Mouse (Mus musculus) kidney, embryonic 14.5 days (tissue): ENCODE measurements around the gene Itgb4. TPM values are rescaled to one million over a fixed set of nuclear protein-coding genes. Genes with fewer than 3 reads are reported as not detected.

Source experiments
- ATAC-seq: fragments of 200-750 bp; cut with Nextera tagmentation; 2 replicates; pipeline ENCODE4 v1.8.0; 2017; ENCODE audit warnings: moderate number of reproducible peaks, mild to moderate bottlenecking, moderate TSS enrichment, moderate library complexity; ENCODE audit not compliant: low FRiP score, low TSS enrichment
- H3K27ac ChIP-seq: fragments of 300-500 bp; sonication (generic); 2 replicates; pipeline ENCODE4 v1.5.1; 2014; ENCODE audit warnings: low read depth, mild to moderate bottlenecking, low read length, moderate library complexity, mixed read lengths
- H3K27me3 ChIP-seq: fragments of 300-500 bp; sonication (generic); 2 replicates; pipeline ENCODE4 v1.6.1; 2014; ENCODE audit warnings: mild to moderate bottlenecking, low read length; ENCODE audit not compliant: control insufficient read depth, insufficient read depth
- H3K36me3 ChIP-seq: fragments of 300-500 bp; sonication (generic); 2 replicates; pipeline ENCODE4 v1.6.1; 2014; ENCODE audit warnings: low read length, mixed read lengths; ENCODE audit not compliant: control insufficient read depth, insufficient read depth
- H3K4me1 ChIP-seq: fragments of 300-500 bp; sonication (generic); 2 replicates; pipeline ENCODE4 v1.6.1; 2014; ENCODE audit warnings: low read length, mixed read lengths; ENCODE audit not compliant: control insufficient read depth, insufficient read depth
- H3K4me2 ChIP-seq: fragments of 300-500 bp; sonication (generic); replicated peaks from 2 replicates; pipeline ENCODE4 v1.6.1; 2014; ENCODE audit warnings: low read depth, mild to moderate bottlenecking, low read length
- H3K4me3 ChIP-seq: fragments of 300-500 bp; sonication (generic); 2 replicates; pipeline ENCODE4 v1.5.1; 2014; ENCODE audit warnings: mild to moderate bottlenecking, low read length
- H3K9ac ChIP-seq: fragments of 300-500 bp; sonication (generic); 2 replicates; pipeline ENCODE4 v1.6.1; 2014; ENCODE audit warnings: low read depth, mild to moderate bottlenecking, low read length, moderate library complexity
- H3K9me3 ChIP-seq: fragments of 300-500 bp; sonication (generic); 2 replicates; pipeline ENCODE4 v1.6.1; 2016; ENCODE audit warnings: low read length; ENCODE audit not compliant: control insufficient read depth
- WGBS: fragments of 180-500 bp; shearing (Covaris S2); extraction: QIAGEN DNeasy Blood & Tissue Kit; methylation state at CpG from one replicate; pipeline ENCODE4 v1.1.7; 2014; 5-methylcytosine and 5-hydroxymethylcytosine counted together
- polyA plus RNA-seq: library from polyadenylated mRNA; unstranded; fragments of >200 nt; fragmentation: Nextera tagmentation; extraction: Ambion mirVana; gene quantifications from 2 replicates; pipeline ENCODE4 v1.2.1, GENCODE M21; 2014

Itgb4 gene
- polyA plus RNA-seq, 1 experiment from 2014 or later, result 2.1 TPM

DNA sequence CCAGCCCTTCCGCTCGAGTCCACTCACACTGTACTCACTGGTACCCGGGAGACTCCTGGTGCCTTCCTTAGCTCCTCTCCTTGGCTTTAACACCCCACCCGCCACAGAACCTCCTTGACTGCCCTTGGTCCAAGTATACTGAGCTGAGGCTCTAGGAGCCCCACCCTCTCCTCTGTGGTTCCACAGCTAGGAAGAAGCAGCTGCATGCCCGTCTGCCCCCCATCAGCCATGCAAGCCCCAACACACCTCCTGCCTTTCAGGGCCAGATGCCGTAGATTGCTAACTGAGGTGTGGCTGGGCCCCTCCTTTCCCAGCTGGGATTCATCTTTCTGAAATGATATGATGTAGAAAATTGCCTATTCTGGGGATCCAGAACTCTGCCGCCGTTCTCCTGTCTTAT lies 29.3 kb upstream of the Itgb4 start:
- Histone ChIP-seq H3K4me2 (no peak overlapping the region), H3K9ac (no peak overlapping the region), H3K4me3 (no peak overlapping the region), H3K4me1 (no peaks in the 10 kb centered on the region), H3K36me3 (peaks cover 74% of the 10 kb centered on the region), H3K27me3 (no peaks in the 10 kb centered on the region), H3K27ac (no peak overlapping the region), H3K9me3 (no peaks in the 10 kb centered on the region)
- ATAC-seq, result no peak
- 91% methylated on average over 8 of the region's 8 CpGs for WGBS

DNA sequence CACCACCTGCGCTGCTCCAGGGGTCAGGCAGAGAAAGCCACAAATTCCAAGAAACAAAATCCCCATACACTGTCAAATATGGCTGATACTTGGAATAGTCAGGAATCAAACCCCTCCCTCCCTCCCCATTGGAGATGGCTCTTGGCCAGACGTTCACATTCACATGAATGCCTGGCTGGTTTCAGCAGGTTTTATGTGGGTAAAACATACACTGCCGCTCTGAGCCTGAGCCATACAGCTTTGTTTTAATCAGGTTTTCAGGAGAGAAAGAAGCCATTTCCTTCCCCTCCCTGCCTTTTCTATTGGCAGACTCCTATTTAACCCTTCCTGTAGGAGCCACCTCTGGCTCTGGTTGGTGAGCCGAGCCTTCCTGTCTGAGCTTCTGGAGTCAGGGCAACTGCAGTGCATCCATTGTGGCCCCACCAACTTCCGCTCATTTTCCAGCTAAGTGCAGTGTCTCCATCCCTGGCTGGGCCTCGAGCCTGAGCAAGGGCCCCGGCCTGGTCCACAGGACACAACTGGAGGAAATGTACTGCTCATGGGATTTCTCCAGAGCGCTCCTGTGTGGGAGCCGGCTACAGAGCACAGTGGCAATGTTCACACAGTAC lies 28.2 kb upstream of the Itgb4 start:
- Histone ChIP-seq H3K4me2 (no peak overlapping the region), H3K27ac (no peak overlapping the region), H3K36me3 (peaks cover 76% of the 10 kb centered on the region), H3K9ac (no peak overlapping the region), H3K4me3 (no peak overlapping the region), H3K27me3 (no peaks in the 10 kb centered on the region), H3K4me1 (no peaks in the 10 kb centered on the region), H3K9me3 (no peaks in the 10 kb centered on the region)
- no peak for ATAC-seq
- 90% methylated on average over 9 of the region's 9 CpGs for WGBS

DNA sequence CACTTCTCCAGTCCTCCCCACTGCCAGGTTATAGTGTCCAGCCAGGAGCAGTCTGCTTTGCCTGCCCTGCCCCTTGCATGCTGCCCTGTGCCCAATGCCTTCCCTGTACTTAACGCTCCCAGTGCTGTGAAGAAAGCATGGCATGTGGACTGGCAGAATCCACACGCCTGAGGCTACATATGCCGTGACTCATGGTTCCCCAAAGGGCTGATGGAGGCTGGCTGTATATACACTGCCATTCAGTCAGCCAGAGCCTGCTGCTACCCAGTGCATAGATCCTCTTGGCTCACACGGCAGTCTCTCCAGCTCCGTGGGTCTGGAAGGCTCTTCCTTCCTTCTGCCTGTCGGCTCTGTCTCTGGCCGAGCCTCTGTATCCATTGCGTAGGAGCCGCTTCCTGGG lies 26.2 kb upstream of the Itgb4 start:
- Histone ChIP-seq H3K9me3 (no peaks in the 10 kb centered on the region), H3K27me3 (no peaks in the 10 kb centered on the region), H3K36me3 (peaks cover 78% of the 10 kb centered on the region), H3K4me1 (no peaks in the 10 kb centered on the region), H3K4me3 (no peak overlapping the region), H3K4me2 (no peak overlapping the region), H3K27ac (no peak overlapping the region), H3K9ac (no peak overlapping the region)
- no peak for ATAC-seq
- 90% methylated on average over 9 of the region's 9 CpGs for WGBS

DNA sequence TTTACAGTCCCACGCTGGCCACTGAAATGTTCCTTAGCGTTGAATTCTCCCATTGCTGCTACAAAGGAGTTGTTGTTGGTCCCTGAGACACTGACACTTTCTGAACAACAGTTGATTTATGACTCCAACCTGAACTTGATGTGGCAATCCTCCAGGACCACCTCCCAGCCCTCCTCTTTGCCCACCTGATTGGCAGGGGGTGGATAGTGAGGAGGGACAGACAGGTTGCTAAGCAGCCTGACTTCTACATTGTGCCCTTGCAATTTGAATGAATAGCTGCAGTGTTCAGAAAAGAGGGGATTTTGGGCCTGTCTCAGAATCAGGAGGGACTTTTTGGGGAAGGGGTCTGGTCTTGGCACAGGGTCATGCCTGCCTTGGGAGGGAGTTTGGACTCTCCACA lies 23.8 kb upstream of the Itgb4 start:
- peaks cover 85% of the 10 kb centered on the region for H3K36me3 ChIP-seq
- WGBS, result 88% methylated on average over 2 of the region's 2 CpGs
- ATAC-seq, result no peak
- H3K9ac ChIP-seq, result no peak overlapping the region
- H3K4me1 ChIP-seq, result no peaks in the 10 kb centered on the region
- H3K9me3 ChIP-seq, result no peaks in the 10 kb centered on the region
- no peak overlapping the region for H3K4me2 ChIP-seq
- no peak overlapping the region for H3K27ac ChIP-seq
- no peaks in the 10 kb centered on the region for H3K27me3 ChIP-seq
- H3K4me3 ChIP-seq, result no peak overlapping the region

DNA sequence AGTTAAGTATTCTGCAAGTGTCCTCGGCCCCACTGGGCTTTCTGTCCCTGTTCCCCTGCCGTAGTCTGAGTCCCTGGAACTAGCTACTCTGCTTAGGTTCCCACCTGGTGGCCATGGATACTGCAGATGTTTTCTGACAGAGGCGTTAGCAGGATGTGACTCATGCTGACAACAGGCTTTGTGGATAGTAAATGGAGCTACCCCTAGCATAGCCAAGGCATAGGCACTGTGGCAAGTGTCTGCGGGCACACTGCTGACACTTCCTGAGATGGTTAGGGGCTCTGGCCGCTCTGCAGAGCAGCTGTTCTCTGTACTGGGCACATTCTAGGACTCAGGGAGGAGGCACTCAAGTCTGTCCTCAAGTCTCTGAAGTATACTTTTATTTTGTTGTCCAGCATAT lies 19.8 kb upstream of the Itgb4 start:
- no peak overlapping the region for H3K4me3 ChIP-seq
- H3K27ac ChIP-seq, result no peak overlapping the region
- WGBS, result 85% methylated on average over 5 of the region's 5 CpGs
- H3K4me1 ChIP-seq, result no peaks in the 10 kb centered on the region
- H3K36me3 ChIP-seq, result peaks cover 75% of the 10 kb centered on the region
- no peak overlapping the region for H3K9ac ChIP-seq
- no peak overlapping the region for H3K4me2 ChIP-seq
- H3K9me3 ChIP-seq, result no peaks in the 10 kb centered on the region
- no peak for ATAC-seq
- H3K27me3 ChIP-seq, result no peaks in the 10 kb centered on the region

DNA sequence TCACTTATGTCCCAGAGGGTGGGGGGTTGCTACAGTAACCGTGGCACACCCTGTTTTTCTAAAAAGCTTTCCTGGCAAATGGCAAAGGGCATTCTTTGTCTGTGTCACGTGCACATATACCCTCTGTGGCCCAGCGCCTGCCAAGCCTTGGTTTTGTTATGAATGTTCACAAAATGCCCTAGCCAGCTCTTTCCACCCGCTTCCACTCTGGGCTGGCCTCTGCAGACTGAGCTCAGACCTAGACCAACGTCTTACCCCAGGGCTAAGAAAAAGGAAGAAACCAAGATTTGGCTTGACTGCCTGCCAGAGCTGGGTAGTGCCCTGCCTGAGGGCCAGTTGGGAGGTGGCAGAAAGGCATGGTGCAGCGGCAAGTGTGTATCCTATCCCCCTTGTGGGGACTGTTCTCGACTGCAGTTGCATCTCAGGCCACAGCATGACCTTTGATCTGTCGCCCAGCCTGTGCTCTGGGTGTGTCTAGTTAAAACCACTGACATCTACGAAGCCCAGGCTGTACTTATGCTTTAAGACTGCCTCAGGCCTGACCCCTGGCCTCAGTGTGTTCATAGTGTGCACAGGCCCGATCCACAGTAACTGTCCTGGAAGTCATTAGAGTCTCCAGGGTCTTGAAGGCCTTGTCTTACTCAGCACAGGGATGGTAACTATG lies 19.2 kb upstream of the Itgb4 start:
- no peaks in the 10 kb centered on the region for H3K9me3 ChIP-seq
- peaks cover 78% of the 10 kb centered on the region for H3K36me3 ChIP-seq
- H3K27ac ChIP-seq, result no peak overlapping the region
- H3K27me3 ChIP-seq, result no peaks in the 10 kb centered on the region
- no peak overlapping the region for H3K9ac ChIP-seq
- no peaks in the 10 kb centered on the region for H3K4me1 ChIP-seq
- ATAC-seq, result no peak
- no peak overlapping the region for H3K4me3 ChIP-seq
- H3K4me2 ChIP-seq, result no peak overlapping the region
- WGBS, result 74% methylated on average over 10 of the region's 10 CpGs

DNA sequence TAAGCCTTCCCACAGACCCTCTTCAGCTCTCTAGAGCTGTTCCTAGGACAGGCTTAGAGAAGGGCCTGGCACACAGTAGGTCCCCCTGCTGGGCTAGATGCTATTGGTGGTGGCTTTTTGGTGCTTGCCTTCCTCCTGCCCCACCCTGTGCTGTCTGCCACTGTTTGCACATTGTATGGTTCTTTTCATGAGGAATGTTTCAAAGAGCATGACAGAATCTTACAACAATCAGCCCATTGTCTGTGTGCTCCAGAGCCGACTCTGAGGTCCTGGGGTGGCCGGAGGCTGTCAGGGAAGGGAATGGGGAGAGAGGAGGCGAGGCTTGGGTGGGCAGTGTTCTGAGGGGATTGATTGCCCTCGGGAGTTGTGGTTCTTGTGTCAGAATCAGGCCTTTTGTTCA lies 18.1 kb upstream of the Itgb4 start:
- no peaks in the 10 kb centered on the region for H3K27me3 ChIP-seq
- no peak overlapping the region for H3K9ac ChIP-seq
- no peak overlapping the region for H3K27ac ChIP-seq
- H3K9me3 ChIP-seq, result no peaks in the 10 kb centered on the region
- WGBS, result 44% methylated on average over 4 of the region's 4 CpGs
- no peak overlapping the region for H3K4me2 ChIP-seq
- peaks cover 78% of the 10 kb centered on the region for H3K36me3 ChIP-seq
- no peaks in the 10 kb centered on the region for H3K4me1 ChIP-seq
- H3K4me3 ChIP-seq, result no peak overlapping the region
- no peak for ATAC-seq

DNA sequence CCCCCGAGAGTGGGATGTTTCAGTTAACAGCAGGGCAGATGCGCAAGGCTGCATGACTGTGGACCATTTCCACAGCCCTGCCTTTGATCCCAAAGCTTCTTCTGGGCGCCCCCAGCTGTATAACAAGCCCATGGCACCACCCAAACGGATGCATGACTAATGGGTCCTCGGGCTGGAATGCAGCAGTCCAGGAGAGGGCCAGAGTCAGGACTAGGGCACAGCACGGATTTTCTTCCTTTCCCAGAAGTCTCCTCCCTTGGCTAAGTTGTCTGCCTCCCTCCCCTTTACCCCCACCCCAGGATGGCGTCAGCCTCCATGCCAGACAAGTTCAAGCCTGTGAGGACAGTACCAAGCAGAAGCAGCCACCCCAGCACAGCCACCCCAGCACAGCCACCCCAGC lies 16.5 kb upstream of the Itgb4 start:
- Histone ChIP-seq H3K4me3 (no peak overlapping the region), H3K4me1 (no peaks in the 10 kb centered on the region), H3K27me3 (no peaks in the 10 kb centered on the region), H3K9me3 (no peaks in the 10 kb centered on the region), H3K27ac (no peak overlapping the region), H3K4me2 (no peak overlapping the region), H3K36me3 (peaks cover 78% of the 10 kb centered on the region), H3K9ac (no peak overlapping the region)
- 65% methylated on average over 7 of the region's 7 CpGs for WGBS
- no peak for ATAC-seq

DNA sequence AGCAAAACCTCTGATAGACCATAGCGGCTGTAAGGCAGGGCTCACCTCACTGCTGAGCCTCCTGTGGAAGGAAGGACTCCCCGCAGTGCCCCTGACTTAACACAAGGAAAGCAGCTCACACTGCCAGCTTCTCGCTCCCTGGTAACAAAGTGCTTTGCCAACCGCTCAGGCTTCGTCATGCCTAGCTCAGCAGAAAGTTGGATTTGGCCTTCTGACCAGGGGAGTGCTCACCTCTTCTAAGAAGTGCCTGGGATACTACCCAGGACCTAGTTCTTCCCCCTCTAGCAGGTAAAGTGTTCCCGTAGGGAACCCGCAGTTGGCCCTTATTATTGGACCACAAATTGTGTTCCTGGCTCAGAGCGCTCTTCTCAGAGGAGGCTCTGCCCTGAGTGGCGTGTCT lies 15.5 kb upstream of the Itgb4 start:
- H3K27ac ChIP-seq, result no peak overlapping the region
- no peak overlapping the region for H3K4me3 ChIP-seq
- H3K4me2 ChIP-seq, result no peak overlapping the region
- 99% methylated on average over 9 of the region's 9 CpGs for WGBS
- no peak overlapping the region for H3K9ac ChIP-seq
- H3K36me3 ChIP-seq, result peaks cover 79% of the 10 kb centered on the region
- no peaks in the 10 kb centered on the region for H3K9me3 ChIP-seq
- no peak for ATAC-seq
- no peaks in the 10 kb centered on the region for H3K4me1 ChIP-seq
- no peaks in the 10 kb centered on the region for H3K27me3 ChIP-seq
